Comparison of ENCODE assay signal across 10 mouse cellular contexts in genomic region chr1:176811892-176812291, GRCm38 (mm10). TPM values are rescaled to one million over a fixed set of nuclear protein-coding genes. Genes with fewer than 3 reads are reported as not detected.
DNase-seq lines count a peak whose midpoint lies in the region; ATAC-seq and TF ChIP-seq lines count a peak whose summit lies in the region.
"Had no signal": no experiment of that assay in that cellular context is flagged by ENCODE, and none has a peak within 500 bp of the region (broad histone marks: within the 10 kb centered on the region; RNA-seq: fewer than 3 reads in every experiment).

No protein-coding gene starts in this region.

- H3K9me3 ChIP-seq in intestine, postnatal 0 days (ENCODE audit: control insufficient read depth) = no peaks in the 10 kb centered on the region

- no peak overlapping the region for H3ac ChIP-seq in myocyte (ENCODE audit: control insufficient read depth, insufficient read length)

- peaks cover 8% of the 10 kb centered on the region for H3K4me1 ChIP-seq in embryonic fibroblast, embryonic 13.5 days (ENCODE audit: control insufficient read depth, insufficient read depth, low read length)
- H3K4me1 ChIP-seq in intestine, postnatal 0 days (replicated peaks; ENCODE audit: control insufficient read depth, insufficient read depth, low read length) = no peaks in the 10 kb centered on the region

- no peak for ATAC-seq in intestine, postnatal 0 days

- no peaks in the 10 kb centered on the region for H3K27me3 ChIP-seq in intestine, postnatal 0 days (replicated peaks; ENCODE audit: control insufficient read depth, insufficient read depth, low read length)
- H3K27me3 ChIP-seq in myocyte (ENCODE audit: control insufficient read depth, insufficient read depth, insufficient read length) = no peaks in the 10 kb centered on the region

- 74% methylated on average over 3 of the region's 3 CpGs for WGBS in intestine, postnatal 0 days

- H3K36me3 ChIP-seq in intestine, postnatal 0 days (ENCODE audit: control insufficient read depth, insufficient read depth) = no peaks in the 10 kb centered on the region
- no peaks in the 10 kb centered on the region for H3K36me3 ChIP-seq in myocyte (ENCODE audit: control insufficient read depth, insufficient read depth)

- H3K27ac ChIP-seq in layer of hippocampus, adult 2 months = peak overlapping the region; percentile 95; the same call in 1 of the 2 replicates
- H3K27ac ChIP-seq in embryonic fibroblast, embryonic 13.5 days (ENCODE audit: insufficient read depth, low read length) = no peak overlapping the region
- H3K27ac ChIP-seq in intestine, postnatal 0 days (ENCODE audit: low read depth, low read length) = no peak overlapping the region

- peak overlapping the region; percentile 90 for H3K4me2 ChIP-seq in intestine, postnatal 0 days (replicated peaks; ENCODE audit: low read depth)
- H3K4me2 ChIP-seq in myocyte (ENCODE audit: low read depth) = peak overlapping the region; percentile 86

- no peak for DNase-seq in layer of hippocampus, adult 2 months (ENCODE audit: low spot score in 2 of 2)
- no peak for DNase-seq in layer of hippocampus, postnatal 36 days
- DNase-seq in embryo, embryonic 10.5 days (ENCODE audit: low spot score) = no peak
- no peak for DNase-seq in urinary bladder, postnatal 4 days (ENCODE audit: low spot score in 2 of 2)
- DNase-seq in left cerebral cortex, postnatal 14 days (ENCODE audit: low spot score in 2 of 2) = no peak
- DNase-seq: lung, adult 18-20 months; right cerebral cortex, postnatal 4 days had no signal

- TF ChIP-seq POLR2A in embryonic fibroblast, embryonic 13.5 days (IDR thresholded peaks at IDR 0.05; ENCODE audit: low read depth, low read length) = no peak
- TF ChIP-seq POLR2A in myocyte (IDR thresholded peaks at IDR 0.05; ENCODE audit: insufficient read length, low read depth) = no peak

- intact Hi-C loops in left cerebral cortex, postnatal 14 days (cut with DNase I) = no loop called here

- no peak for TF ChIP-seq CTCF in layer of hippocampus, adult 2 months (conservative IDR thresholded peaks at IDR 0.05)
- no peak for TF ChIP-seq CTCF in embryonic fibroblast, embryonic 13.5 days (IDR thresholded peaks at IDR 0.05; ENCODE audit: borderline replicate concordance, insufficient read depth, low read length)
- TF ChIP-seq CTCF in intestine, postnatal 0 days (IDR thresholded peaks at IDR 0.05; ENCODE audit: low read depth) = no peak

- H3K4me3 ChIP-seq in layer of hippocampus, adult 2 months = peak overlapping the region; percentile 86; the same call in 1 of the 2 replicates
- peak overlapping the region; percentile 94 for H3K4me3 ChIP-seq in embryonic fibroblast, embryonic 13.5 days (ENCODE audit: insufficient read depth, low read length)
- peak overlapping the region; percentile 93; the same call in 1 of the 2 replicates for H3K4me3 ChIP-seq in intestine, postnatal 0 days (ENCODE audit: low read depth, low read length)
- H3K4me3 ChIP-seq in myocyte = peak overlapping the region; percentile 79

- H3K79me2 ChIP-seq in myocyte (ENCODE audit: control insufficient read depth, insufficient read depth) = peaks cover 83% of the 10 kb centered on the region

- H3K9ac ChIP-seq in intestine, postnatal 0 days (ENCODE audit: low read depth, low read length) = no peak overlapping the region

TF ChIP-seq in myocyte, 11 proteins besides CTCF, POLR2A, EP300 and RAD21:
- TF ChIP-seq MAX (IDR thresholded peaks at IDR 0.05; ENCODE audit: low read depth) (no peak), CEBPB (IDR thresholded peaks at IDR 0.05; ENCODE audit: insufficient read depth, poor library complexity, severe bottlenecking) (no peak), MYOD1 (IDR thresholded peaks at IDR 0.05; ENCODE audit: control insufficient read depth in 1 of 3, insufficient read length in 2 of 3, low read depth in 2 of 3) (no peak), MYOG (IDR thresholded peaks at IDR 0.05; ENCODE audit: control insufficient read depth in 1 of 3, insufficient read depth in 1 of 3, insufficient read length in 2 of 3, low read depth in 2 of 3) (no peak), TCF3 (IDR thresholded peaks at IDR 0.05; ENCODE audit: insufficient read length, low read depth) (no peak), REST (IDR thresholded peaks at IDR 0.05; ENCODE audit: insufficient read depth, insufficient read length) (no peak), POLR2AphosphoS2 (IDR thresholded peaks at IDR 0.05; ENCODE audit: insufficient read length, low read depth) (no peak), E2F4 (IDR thresholded peaks at IDR 0.05; ENCODE audit: insufficient read depth) (no peak), SRF (IDR thresholded peaks at IDR 0.05; ENCODE audit: control insufficient read depth, insufficient read length, low read depth) (no peak), TCF12 (IDR thresholded peaks at IDR 0.05; ENCODE audit: insufficient read depth, poor library complexity, severe bottlenecking) (no peak)
TF ChIP-seq in myocyte: peak in this region for 0.

RNA-seq across cellular contexts. Expression of gene Cep170, which starts 2.0 kb away (rescaled TPM):
- 10 to 100 TPM; 96.4 to 96.8 TPM for total RNA-seq in layer of hippocampus, adult 2 months (2021)
- 100 to 1,000 TPM; 104 to 110 TPM for total RNA-seq in layer of hippocampus, postnatal 36 days (2021)
- 117 and 137 TPM in 2 replicates for polyA plus RNA-seq in embryonic fibroblast, embryonic 13.5 days (2011; ENCODE audit: insufficient read length, low read depth, missing spikeins)
- polyA plus RNA-seq in intestine, postnatal 0 days (2015; fragmentation: Nextera tagmentation; extraction: Ambion mirVana) = 6.5 and 6.9 TPM in 2 replicates
- 15.4 TPM for polyA plus RNA-seq in myocyte (2012; fragmentation: generic; extraction: Trizol)
- total RNA-seq in left cerebral cortex, postnatal 14 days (2021) = 100 to 1,000 TPM; 125 to 130 TPM

RNA-seq across cellular contexts. Expression of gene Sdccag8, which starts 2.6 kb away (rescaled TPM):
- 10 to 100 TPM; 20.0 to 20.7 TPM for total RNA-seq in layer of hippocampus, adult 2 months (2021)
- total RNA-seq in layer of hippocampus, postnatal 36 days (2021) = 10 to 100 TPM; 16.2 to 19.0 TPM
- 14.0 and 14.3 TPM in 2 replicates for polyA plus RNA-seq in embryonic fibroblast, embryonic 13.5 days (2011; ENCODE audit: insufficient read length, low read depth, missing spikeins)
- polyA plus RNA-seq in intestine, postnatal 0 days (2015; fragmentation: Nextera tagmentation; extraction: Ambion mirVana) = 55.1 and 58.8 TPM in 2 replicates
- polyA plus RNA-seq in myocyte (2012; fragmentation: generic; extraction: Trizol) = 8.4 TPM
- total RNA-seq in left cerebral cortex, postnatal 14 days (2021) = 10 to 100 TPM; 10.6 to 13.6 TPM
